Mouse (Mus musculus) adrenal gland, adult 10 weeks (tissue): ENCODE measurements around the gene Ceacam16. TPM values are rescaled to one million over a fixed set of nuclear protein-coding genes. Genes with fewer than 3 reads are reported as not detected.

Experiments used
- polyA plus RNA-seq: library from polyadenylated mRNA; stranded (reverse); fragments of 350-450 nt; fragmentation: Illumina TruSeq; extraction: RNeasy Lipid Tissue Mini Kit (QIAGEN cat#74804); gene quantifications from one replicate; pipeline ENCODE4 v1.2.3, GENCODE M21; 2014; ENCODE audit warnings: low read depth, low replicate concordance

The Ceacam16 gene
- not detected for polyA plus RNA-seq

DNA sequence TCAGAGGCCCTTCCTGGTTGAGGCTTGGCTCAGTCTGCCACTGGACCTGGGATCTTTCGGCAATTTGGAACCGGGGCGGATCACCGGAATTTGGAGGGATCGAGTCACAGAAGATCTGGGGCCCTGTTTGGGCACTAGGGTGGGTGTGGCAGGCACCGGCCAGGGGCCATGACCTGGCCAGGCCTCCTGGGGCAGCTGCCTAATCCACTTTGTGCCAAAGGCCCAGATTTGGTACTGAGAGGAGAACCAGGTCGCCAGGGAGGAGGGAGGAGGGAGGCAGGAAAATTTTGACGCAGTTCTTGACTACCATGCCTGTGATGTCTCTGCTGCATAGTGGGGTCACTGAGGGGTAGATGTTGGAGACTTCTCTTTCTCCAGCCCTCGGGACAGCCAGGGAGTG is at the start of gene Ceacam16:
Ceacam16 (minus strand) TSS at position 101 of the 400 bp plus-strand sequence.

DNA sequence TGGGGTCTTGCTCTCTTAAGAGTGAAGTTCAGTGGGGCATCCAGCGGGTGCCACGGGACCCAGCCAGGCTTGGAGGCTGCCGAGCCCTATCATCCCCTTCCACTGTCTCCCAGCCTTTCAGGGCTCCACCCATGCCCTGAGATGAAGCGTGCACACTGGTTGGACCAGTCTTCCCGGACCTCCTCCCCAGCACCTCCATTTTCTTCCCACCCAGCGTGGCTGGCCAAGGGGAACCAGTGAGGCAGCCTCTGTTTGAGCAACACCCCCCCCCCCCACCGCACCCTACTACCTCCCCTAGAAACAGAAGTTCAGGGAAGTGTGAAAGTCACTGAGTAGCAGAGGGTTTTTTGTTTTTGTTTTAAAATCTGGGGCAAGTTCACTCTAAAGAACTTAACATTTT is 26.8 kb upstream of the Ceacam16 start, which contains the start of gene Ceacam19:
Ceacam19 (minus strand) TSS at position 117 of the 400 bp plus-strand sequence.

DNA sequence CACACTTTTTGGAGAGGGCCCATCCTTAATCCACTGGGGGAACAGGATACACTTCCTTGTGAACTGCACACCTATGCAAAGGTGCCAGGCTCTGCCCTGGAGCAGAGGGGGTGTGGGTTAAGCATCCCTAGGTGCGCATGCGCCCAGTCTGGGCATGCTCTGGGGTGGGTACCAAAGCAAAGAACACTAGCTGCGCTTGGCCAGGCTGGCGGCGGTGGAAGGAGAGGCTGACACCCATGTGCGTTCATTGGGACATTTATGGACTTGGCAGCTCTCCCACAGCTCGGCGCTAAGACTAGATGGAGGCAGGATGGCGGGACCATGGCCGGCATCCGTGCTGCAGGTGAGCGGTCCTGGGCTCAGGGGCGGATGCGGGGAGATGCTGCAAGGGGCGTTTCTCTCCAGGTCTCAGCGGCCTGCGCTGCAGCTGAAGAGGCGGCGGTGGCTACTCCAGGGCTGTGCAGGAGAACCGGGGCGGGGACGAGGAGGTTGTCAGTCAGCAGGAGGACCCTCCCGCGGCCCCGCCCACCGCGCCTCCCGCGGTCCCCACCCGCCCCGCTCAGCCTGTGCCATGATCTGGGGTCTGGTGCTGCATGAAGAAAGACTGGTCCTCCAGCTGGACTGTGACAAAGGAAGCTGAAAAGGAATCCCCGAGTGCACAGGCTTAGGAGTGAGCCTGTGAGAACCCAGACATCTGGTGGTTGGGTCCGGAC is 9.1 kb downstream of the Ceacam16 start, which contains the start of gene Gm19345:
Gm19345 (plus strand) TSS at position 146 of the 713 bp plus-strand sequence.

DNA sequence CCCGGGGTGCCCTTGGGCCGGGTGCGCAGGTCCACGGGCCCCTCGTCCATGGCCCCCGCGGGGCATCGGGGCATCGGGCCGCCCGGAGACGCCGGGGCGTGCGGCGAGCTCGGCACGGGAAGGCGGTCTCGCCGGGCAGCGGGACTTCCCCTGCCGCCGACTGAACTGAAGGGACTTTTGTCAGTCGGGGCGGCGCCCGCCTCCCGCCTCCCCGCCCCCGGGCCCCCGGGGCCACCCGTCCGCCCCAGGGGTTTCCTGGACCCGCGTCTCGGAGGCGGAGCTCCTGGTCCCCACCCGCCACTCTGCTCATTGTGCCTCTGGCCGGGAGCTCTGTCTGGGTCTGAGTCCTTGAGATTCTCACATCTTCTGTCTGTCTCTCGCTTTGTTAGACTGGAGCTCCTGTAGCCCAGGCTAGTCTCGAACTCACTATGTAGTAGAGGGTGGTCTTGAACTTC is 38.5 kb downstream of the Ceacam16 start, which contains the start of gene Bcl3:
Bcl3 (minus strand) TSS at position 167 of the 455 bp plus-strand sequence.

Other genes with a start within 250 kb of the Ceacam16 start
- 0.87 TPM for gene Relb, start 231.9 kb downstream of the Ceacam16 start, polyA plus RNA-seq
- gene Clptm1, start 196.3 kb downstream of the Ceacam16 start, polyA plus RNA-seq, result 30.7 TPM
- gene Apoc2, start 183.4 kb downstream of the Ceacam16 start, polyA plus RNA-seq, result not detected
- gene Gm44805, start 179.9 kb downstream of the Ceacam16 start, polyA plus RNA-seq, result not detected
- gene Apoc4, start 179.8 kb downstream of the Ceacam16 start, polyA plus RNA-seq, result 2.9 TPM
- 25.6 TPM for gene Apoc1, start 168.6 kb downstream of the Ceacam16 start, polyA plus RNA-seq
- 11.9 TPM for gene Apoe, start 162.1 kb downstream of the Ceacam16 start, polyA plus RNA-seq
- 0.82 TPM for gene Tomm40, start 145.9 kb downstream of the Ceacam16 start, polyA plus RNA-seq
- gene Nectin2, start 110.8 kb downstream of the Ceacam16 start, polyA plus RNA-seq, result 6.1 TPM
- not detected for gene Bcam, start 90.3 kb downstream of the Ceacam16 start, polyA plus RNA-seq
- gene Cblc, start 64.5 kb downstream of the Ceacam16 start, polyA plus RNA-seq, result not detected
- gene Bcl3, start 38.5 kb downstream of the Ceacam16 start, polyA plus RNA-seq, result not detected
- gene Gm19345, start 9.3 kb downstream of the Ceacam16 start, polyA plus RNA-seq, result not detected
- not detected for gene Ceacam19, start 26.7 kb upstream of the Ceacam16 start, polyA plus RNA-seq
- 41.5 TPM for gene Pvr, start 59.9 kb upstream of the Ceacam16 start, polyA plus RNA-seq
- not detected for gene Igsf23, start 89.5 kb upstream of the Ceacam16 start, polyA plus RNA-seq
- not detected for gene Ceacam20, start 104.1 kb upstream of the Ceacam16 start, polyA plus RNA-seq
- not detected for gene Nlrp9b, start 130.2 kb upstream of the Ceacam16 start, polyA plus RNA-seq
- gene Vmn1r91, start 238.4 kb upstream of the Ceacam16 start, polyA plus RNA-seq, result not detected